Mouse (Mus musculus) intestine, embryonic 16.5 days (tissue): ENCODE data around the gene Megf8. TPM values are rescaled to one million over a fixed set of nuclear protein-coding genes. Genes with fewer than 3 reads are reported as not detected.
A peak's percentile ranks its signal among the peaks of the same experiment; 100 is the strongest.

Experiments used
- ATAC-seq: fragments of 200-750 bp; cut with Nextera tagmentation; 2 replicates; pipeline ENCODE4 v1.8.0; 2017; ENCODE audit warnings: moderate TSS enrichment, moderate library complexity
- H3K27ac ChIP-seq: fragments of 300-500 bp; sonication (generic); 2 replicates; pipeline ENCODE4 v1.5.1; 2014; ENCODE audit warnings: mild to moderate bottlenecking, low read length
- H3K27me3 ChIP-seq: fragments of 300-500 bp; sonication (generic); replicated peaks from 2 replicates; pipeline ENCODE4 v1.6.1; 2014; ENCODE audit warnings: low read length, control low read depth, mixed read lengths; ENCODE audit not compliant: control insufficient read depth, insufficient read depth
- H3K36me3 ChIP-seq: fragments of 300-500 bp; sonication (generic); 2 replicates; pipeline ENCODE4 v1.6.1; 2014; ENCODE audit warnings: low read length, control low read depth; ENCODE audit not compliant: control insufficient read depth, insufficient read depth
- H3K4me1 ChIP-seq: fragments of 300-500 bp; sonication (generic); 2 replicates; pipeline ENCODE4 v1.6.1; 2014; ENCODE audit warnings: low read length, control low read depth, mixed read lengths; ENCODE audit not compliant: control insufficient read depth, insufficient read depth
- H3K4me2 ChIP-seq: fragments of 300-500 bp; sonication (generic); 2 replicates; pipeline ENCODE4 v1.6.1; 2014; ENCODE audit warnings: low read depth, low read length, control low read depth
- H3K4me3 ChIP-seq: fragments of 300-500 bp; sonication (generic); 2 replicates; pipeline ENCODE4 v1.5.1; 2014; ENCODE audit warnings: mild to moderate bottlenecking, low read length
- H3K9ac ChIP-seq: fragments of 300-500 bp; sonication (generic); 2 replicates; pipeline ENCODE4 v1.6.1; 2014; ENCODE audit warnings: low read depth, low read length
- H3K9me3 ChIP-seq: fragments of 300-500 bp; sonication (generic); 2 replicates; pipeline ENCODE4 v1.6.1; 2016; ENCODE audit warnings: low read length, control low read depth; ENCODE audit not compliant: control insufficient read depth
- WGBS: fragments of 180-500 bp; shearing (Covaris S2); extraction: QIAGEN DNeasy Blood & Tissue Kit; methylation state at CpG from one replicate; pipeline ENCODE4 v1.1.7; 2014; 5-methylcytosine and 5-hydroxymethylcytosine counted together
- polyA plus RNA-seq: library from polyadenylated mRNA; unstranded; fragments of >200 nt; fragmentation: Nextera tagmentation; extraction: Ambion mirVana; gene quantifications from 2 replicates; pipeline ENCODE4 v1.2.1, GENCODE M21; 2015

The Megf8 gene
- polyA plus RNA-seq, 1 experiment from 2014 or later, result 6.8 TPM

- Histone ChIP-seq H3K4me2 (peak overlapping the region; percentile 98), H3K4me3 (peak overlapping the region; percentile 58), H3K4me1 (peaks cover 9% of the 10 kb centered on the region), H3K27ac (no peak overlapping the region), H3K9me3 (no peaks in the 10 kb centered on the region), H3K36me3 (no peaks in the 10 kb centered on the region), H3K27me3 (peaks cover 18% of the 10 kb centered on the region), H3K9ac (peak overlapping the region; percentile 55; the same call in 1 of the 2 replicates)
- ATAC-seq, result no peak
- 0% methylated on average over 2 of the region's 2 CpGs for WGBS
These were observed 11.5 kb upstream of the Megf8 start for GRCm38 (mm10) chr7:25305481-25305880.

GRCm38 (mm10) chr7:25305956-25306613 is 10.9 kb upstream of the Megf8 start, which contains the start of gene Tmem145:
TSS of gene Tmem145 (plus strand) at chr7:25306106.
- H3K4me2 ChIP-seq, result peak within 1 kb of the TSS; percentile 98
- H3K4me1 ChIP-seq, result peaks cover 9% of the 10 kb centered on the region
- under 1% methylated on average over 47 of the region's 47 CpGs for WGBS
- H3K4me3 ChIP-seq, result peak within 1 kb of the TSS; percentile 58
- no peaks in the 10 kb centered on the region for H3K36me3 ChIP-seq
- H3K9ac ChIP-seq, result peak within 1 kb of the TSS; percentile 55
- no peak within 1 kb of the TSS for H3K27ac ChIP-seq
- H3K9me3 ChIP-seq, result no peaks in the 10 kb centered on the region
- ATAC-seq, result peak; percentile 84
- peaks cover 20% of the 10 kb centered on the region for H3K27me3 ChIP-seq

GRCm38 (mm10) chr7:25306614-25306996 is 10.4 kb upstream of the Megf8 start:
- Histone ChIP-seq H3K4me2 (no peak overlapping the region), H3K36me3 (no peaks in the 10 kb centered on the region), H3K9ac (no peak overlapping the region), H3K27me3 (peaks cover 23% of the 10 kb centered on the region), H3K9me3 (no peaks in the 10 kb centered on the region), H3K27ac (no peak overlapping the region), H3K4me3 (no peak overlapping the region), H3K4me1 (peaks cover 9% of the 10 kb centered on the region)
- WGBS, result 33% methylated on average over 2 of the region's 2 CpGs
- ATAC-seq, result no peak

GRCm38 (mm10) chr7:25308702-25309318 is 8.2 kb upstream of the Megf8 start:
- WGBS, result 57% methylated on average over 17 of the region's 17 CpGs
- peaks cover 9% of the 10 kb centered on the region for H3K4me1 ChIP-seq
- H3K9ac ChIP-seq, result no peak overlapping the region
- ATAC-seq, result no peak
- H3K4me2 ChIP-seq, result no peak overlapping the region
- no peak overlapping the region for H3K27ac ChIP-seq
- no peak overlapping the region for H3K4me3 ChIP-seq
- no peaks in the 10 kb centered on the region for H3K9me3 ChIP-seq
- peaks cover 37% of the 10 kb centered on the region for H3K27me3 ChIP-seq
- no peaks in the 10 kb centered on the region for H3K36me3 ChIP-seq

GRCm38 (mm10) chr7:25309425-25309824 is 7.5 kb upstream of the Megf8 start:
- H3K27me3 ChIP-seq, result peaks cover 41% of the 10 kb centered on the region
- H3K9me3 ChIP-seq, result no peaks in the 10 kb centered on the region
- no peaks in the 10 kb centered on the region for H3K36me3 ChIP-seq
- peaks cover 9% of the 10 kb centered on the region for H3K4me1 ChIP-seq
- WGBS, result 92% methylated on average over 9 of the region's 9 CpGs
- H3K4me2 ChIP-seq, result no peak overlapping the region
- no peak overlapping the region for H3K27ac ChIP-seq
- no peak overlapping the region for H3K9ac ChIP-seq
- no peak overlapping the region for H3K4me3 ChIP-seq
- ATAC-seq, result no peak

GRCm38 (mm10) chr7:25311193-25311592 is 5.8 kb upstream of the Megf8 start:
- Histone ChIP-seq H3K27me3 (peaks cover 53% of the 10 kb centered on the region), H3K4me3 (no peak overlapping the region), H3K9me3 (no peaks in the 10 kb centered on the region), H3K9ac (no peak overlapping the region), H3K36me3 (no peaks in the 10 kb centered on the region), H3K4me1 (peaks cover 16% of the 10 kb centered on the region), H3K4me2 (no peak overlapping the region), H3K27ac (no peak overlapping the region)
- WGBS, result 74% methylated on average over 11 of the region's 11 CpGs
- no peak for ATAC-seq

GRCm38 (mm10) chr7:25313325-25313724 is 3.6 kb upstream of the Megf8 start:
- H3K9ac ChIP-seq, result no peak overlapping the region
- peaks cover 22% of the 10 kb centered on the region for H3K4me1 ChIP-seq
- 48% methylated on average over 7 of the region's 7 CpGs for WGBS
- ATAC-seq, result no peak
- no peaks in the 10 kb centered on the region for H3K9me3 ChIP-seq
- H3K27me3 ChIP-seq, result peaks cover 44% of the 10 kb centered on the region
- H3K4me3 ChIP-seq, result no peak overlapping the region
- no peaks in the 10 kb centered on the region for H3K36me3 ChIP-seq
- H3K27ac ChIP-seq, result no peak overlapping the region
- H3K4me2 ChIP-seq, result no peak overlapping the region

- Histone ChIP-seq H3K27ac (no peak overlapping the region), H3K4me2 (peak overlapping the region; percentile 84), H3K4me3 (peak overlapping the region; percentile 51), H3K4me1 (peaks cover 22% of the 10 kb centered on the region), H3K9me3 (no peaks in the 10 kb centered on the region), H3K36me3 (no peaks in the 10 kb centered on the region), H3K27me3 (peaks cover 41% of the 10 kb centered on the region), H3K9ac (0 out of 2 replicates have a peak overlapping the region, but pooled peaks have one; percentile 62)
- WGBS, result 3% methylated on average over 44 of the region's 51 CpGs
- no peak for ATAC-seq
These were observed 2.2 kb upstream of the Megf8 start for GRCm38 (mm10) chr7:25314606-25315305.

GRCm38 (mm10) chr7:25315306-25316041 is 1.5 kb upstream of the Megf8 start:
- WGBS, result 1% methylated on average over 55 of the region's 69 CpGs
- H3K4me2 ChIP-seq, result peak overlapping the region; percentile 84
- no peak for ATAC-seq
- H3K27ac ChIP-seq, result no peak overlapping the region
- H3K4me1 ChIP-seq, result peaks cover 22% of the 10 kb centered on the region
- H3K9me3 ChIP-seq, result no peaks in the 10 kb centered on the region
- H3K9ac ChIP-seq, result peak overlapping the region; percentile 62
- H3K36me3 ChIP-seq, result no peaks in the 10 kb centered on the region
- H3K27me3 ChIP-seq, result peaks cover 41% of the 10 kb centered on the region
- H3K4me3 ChIP-seq, result peak overlapping the region; percentile 51
